Mouse (Mus musculus): Measurements from ENCODE around the gene Taok3.

Gene Taok3

DNA sequence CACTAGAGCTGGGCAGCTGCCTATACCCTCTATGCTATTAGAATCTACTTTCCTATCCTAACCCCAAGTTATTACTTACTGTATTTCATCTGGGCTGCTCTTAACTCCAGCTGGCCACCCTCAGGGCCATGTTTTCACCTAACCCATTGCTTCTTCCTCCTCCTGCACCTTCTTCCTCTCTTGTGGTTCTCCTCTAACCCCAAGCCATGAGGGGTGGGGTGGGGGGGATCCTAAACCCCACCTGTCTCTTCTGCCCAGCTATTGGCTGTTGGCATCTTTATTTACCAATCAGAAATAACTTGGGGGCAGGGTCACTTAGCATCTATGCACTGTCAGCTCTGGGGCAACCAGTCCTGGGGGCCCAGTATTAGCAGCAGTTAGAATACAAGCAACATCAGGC, 26.2 kb downstream of the Taok3 start:
- DNase-seq (ENCODE audit: low spot score): no peak

DNA sequence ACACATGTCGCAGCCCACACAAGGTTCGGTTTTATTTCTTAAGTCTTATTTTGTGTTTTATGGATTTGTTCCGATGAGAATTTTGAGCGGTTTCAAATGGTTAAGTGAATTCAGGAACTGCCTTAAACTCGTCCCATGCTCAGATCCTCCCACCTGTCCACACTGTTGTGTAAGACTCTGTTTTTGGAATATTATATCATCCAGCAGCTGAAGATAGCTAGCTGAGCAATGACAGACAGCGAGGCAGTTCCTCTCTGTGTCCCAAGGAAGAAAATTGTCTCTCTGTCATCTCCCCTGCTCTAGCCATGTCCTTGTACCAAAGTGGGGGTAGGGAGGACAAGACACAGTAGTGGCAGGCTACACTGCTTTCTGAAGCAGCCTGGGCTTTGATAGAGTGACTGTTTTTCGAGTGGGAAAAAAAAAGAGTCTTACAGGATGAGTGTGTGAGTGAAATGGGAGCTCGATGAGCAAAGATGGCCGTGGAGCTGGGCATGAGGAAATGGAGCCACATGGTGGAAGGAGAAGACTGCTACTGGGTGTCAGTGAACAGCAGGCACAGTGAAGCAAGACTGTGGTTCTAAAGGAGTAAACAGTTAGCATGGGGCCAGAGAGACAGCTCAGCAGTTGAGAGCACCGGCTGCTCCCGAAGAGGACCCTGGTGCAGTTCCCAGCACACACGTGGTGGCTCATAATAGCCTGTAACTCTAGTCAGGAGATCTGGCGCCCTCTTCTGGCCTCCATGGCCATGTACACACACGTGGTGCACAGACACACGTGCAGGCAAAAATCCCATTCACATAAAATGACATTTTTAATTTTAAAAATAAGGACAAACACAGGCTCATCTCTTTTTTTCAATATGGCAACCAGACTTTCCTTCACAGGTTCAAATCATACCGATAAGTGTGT, 27.5 kb downstream of the Taok3 start:
- DNase-seq (ENCODE audit: low spot score): no peak

- no peak for DNase-seq (ENCODE audit: low spot score)
Measured at GRCm38 (mm10) chr5:117149054-117149942, 29.4 kb downstream of the Taok3 start.

- DNase-seq (ENCODE audit: low spot score): no peak
Measured at GRCm38 (mm10) chr5:117150068-117150467, 30.1 kb downstream of the Taok3 start.

DNA sequence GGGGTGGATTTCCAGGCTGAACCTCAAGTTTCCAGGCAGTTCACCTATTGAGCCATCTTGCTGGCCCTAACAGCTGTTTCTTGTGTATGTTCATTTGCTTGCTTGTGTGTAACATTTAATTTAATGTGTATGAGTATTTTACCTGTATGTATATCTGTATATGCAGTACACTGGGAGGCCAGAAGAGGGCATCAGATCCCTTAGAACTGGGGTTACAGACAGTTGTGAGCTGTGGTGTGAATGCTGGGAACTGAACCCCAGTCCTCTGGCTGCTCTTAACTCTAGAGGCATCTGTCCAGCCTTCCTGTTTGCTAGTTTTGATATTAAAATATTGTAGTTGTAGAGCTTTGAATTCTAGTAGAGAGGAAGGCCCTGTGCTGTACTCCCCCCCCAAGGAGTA, 33.0 kb downstream of the Taok3 start:
- DNase-seq (ENCODE audit: low spot score): no peak

GRCm38 (mm10) chr5:117153527-117154091, 33.7 kb downstream of the Taok3 start:
- DNase-seq (ENCODE audit: low spot score): no peak

DNA sequence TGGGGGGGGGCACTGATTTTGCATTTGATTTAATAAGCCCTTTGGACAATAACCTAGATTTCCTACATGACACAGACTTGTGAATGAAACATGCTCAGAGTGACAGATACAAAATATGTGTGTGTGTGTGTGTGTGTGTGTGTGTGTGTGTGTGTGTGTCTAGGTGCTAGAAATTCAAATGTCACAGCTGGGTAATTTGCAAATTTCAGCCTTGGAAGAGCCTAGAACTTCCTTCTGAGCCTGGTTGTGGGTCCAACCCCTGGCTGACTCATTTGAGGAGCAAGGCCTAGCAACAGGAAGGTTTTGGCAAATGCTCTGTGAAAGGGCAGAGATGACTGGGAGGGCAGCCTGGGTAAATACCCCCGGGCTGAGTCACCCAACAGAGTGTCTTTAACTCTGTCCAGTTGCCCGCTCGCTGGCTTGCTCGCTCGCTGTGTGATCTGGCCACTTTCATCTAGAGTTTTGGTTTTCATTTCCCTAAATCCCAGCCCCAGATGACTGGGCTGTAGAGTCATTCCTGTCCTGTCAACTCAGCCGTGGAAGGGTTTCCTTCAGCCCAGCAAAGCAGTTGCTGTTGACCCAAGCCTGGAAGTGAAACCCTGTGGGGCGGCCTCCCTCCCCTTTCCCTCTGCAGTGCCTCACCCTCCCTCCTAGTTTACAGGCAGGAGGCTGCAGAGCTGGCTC, 38.5 kb downstream of the Taok3 start:
- DNase-seq (ENCODE audit: low spot score): no peak

DNA sequence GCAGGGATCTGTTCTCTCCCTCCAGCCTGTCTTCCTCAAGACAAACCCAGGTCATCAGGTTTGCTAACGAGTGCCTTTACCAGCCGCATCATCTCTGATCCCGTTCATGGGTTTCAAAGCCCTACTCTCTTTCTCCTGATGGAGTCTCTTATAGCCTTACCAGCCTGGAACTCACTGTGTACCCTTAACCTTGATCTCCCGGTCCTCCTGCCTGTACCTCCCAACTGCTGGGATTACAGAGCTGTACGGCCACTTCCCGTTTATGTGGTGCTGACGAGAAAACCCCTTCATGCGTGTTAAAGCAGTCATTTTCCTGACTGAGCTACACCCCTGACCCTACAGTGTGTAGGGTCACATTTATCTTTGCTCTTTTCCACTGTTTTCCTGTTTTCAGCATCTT, 39.4 kb downstream of the Taok3 start:
- no peak for DNase-seq (ENCODE audit: low spot score)

DNA sequence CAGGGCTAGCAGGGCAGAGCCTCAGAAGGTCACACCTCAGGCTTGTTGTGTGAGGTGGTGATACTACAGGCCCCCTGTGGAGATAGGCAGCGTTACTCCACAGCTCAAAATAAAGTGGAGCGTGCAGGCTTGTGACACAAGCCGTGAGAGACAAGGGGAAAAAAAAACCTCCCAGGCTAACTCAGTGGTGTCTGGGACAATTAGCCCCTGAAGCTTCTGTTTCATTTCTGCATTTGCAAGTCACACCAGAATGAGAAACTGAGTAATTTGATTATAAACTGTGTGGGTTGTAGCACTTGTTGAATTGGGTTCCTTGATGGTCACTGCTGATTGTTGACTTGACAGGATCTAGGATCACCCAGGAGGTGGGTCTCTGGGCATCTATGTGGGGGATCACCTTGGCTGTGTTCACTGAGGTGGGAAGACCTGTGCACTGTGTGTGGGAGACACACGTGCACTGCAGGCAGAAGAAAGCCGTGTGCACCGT, 39.9 kb downstream of the Taok3 start:
- no peak for DNase-seq (ENCODE audit: low spot score)

GRCm38 (mm10) chr5:117160499-117160898, 40.6 kb downstream of the Taok3 start:
- DNase-seq (ENCODE audit: low spot score): no peak

- DNase-seq (ENCODE audit: low spot score): no peak
Measured at GRCm38 (mm10) chr5:117163790-117164189, 43.9 kb downstream of the Taok3 start.

- DNase-seq (ENCODE audit: low spot score): no peak
Measured at GRCm38 (mm10) chr5:117164516-117164915, 44.6 kb downstream of the Taok3 start.

DNA sequence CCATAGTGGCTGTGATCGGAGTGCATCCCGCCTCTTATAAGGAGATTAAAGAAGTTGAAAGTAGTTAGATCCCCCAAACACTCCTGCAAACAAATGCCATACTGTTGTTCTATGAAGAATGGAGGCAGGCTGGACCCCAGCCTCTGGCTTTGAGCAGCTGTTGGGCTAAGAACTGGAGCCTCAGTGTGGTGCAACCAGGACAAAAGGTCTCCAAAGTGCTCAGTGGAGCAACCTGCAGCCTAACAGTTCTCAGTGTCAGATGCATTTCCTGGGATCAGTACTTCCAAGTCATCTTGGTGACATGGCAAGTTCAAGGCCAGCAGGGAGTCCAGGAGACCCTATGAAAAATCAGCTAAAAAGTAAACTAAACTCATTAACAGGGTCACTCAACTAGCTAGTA, 45.0 kb downstream of the Taok3 start:
- DNase-seq (ENCODE audit: low spot score): no peak

- DNase-seq (ENCODE audit: low spot score): no peak
Measured at GRCm38 (mm10) chr5:117165946-117166345, 46.0 kb downstream of the Taok3 start.

DNA sequence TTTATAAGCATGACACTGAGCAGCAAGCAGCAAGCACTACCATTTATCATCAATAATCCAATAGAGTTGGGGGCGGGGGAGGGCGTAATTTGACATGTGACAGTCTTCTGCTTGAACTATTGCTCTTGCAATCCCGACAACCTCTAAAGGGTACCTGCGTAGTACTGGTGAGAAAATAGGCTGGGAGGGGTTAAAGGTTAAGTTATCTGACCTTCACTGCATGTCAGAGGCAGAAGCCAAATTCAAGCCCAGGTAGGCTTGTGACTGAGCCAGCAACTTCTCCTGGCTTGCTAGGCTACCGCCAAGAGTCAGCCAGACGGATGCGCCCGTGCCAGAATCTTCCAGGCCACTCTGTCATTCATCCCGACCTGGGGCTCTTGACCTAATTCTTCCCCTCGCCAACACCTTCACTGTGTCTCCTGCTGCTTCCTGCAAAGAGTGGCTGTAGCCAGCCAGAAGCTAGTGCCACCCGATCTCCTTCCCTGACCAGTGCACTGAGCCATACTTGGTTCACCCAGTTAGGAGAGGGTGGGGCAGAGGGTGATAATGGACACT, 47.0 kb downstream of the Taok3 start:
- no peak for DNase-seq (ENCODE audit: low spot score)

DNA sequence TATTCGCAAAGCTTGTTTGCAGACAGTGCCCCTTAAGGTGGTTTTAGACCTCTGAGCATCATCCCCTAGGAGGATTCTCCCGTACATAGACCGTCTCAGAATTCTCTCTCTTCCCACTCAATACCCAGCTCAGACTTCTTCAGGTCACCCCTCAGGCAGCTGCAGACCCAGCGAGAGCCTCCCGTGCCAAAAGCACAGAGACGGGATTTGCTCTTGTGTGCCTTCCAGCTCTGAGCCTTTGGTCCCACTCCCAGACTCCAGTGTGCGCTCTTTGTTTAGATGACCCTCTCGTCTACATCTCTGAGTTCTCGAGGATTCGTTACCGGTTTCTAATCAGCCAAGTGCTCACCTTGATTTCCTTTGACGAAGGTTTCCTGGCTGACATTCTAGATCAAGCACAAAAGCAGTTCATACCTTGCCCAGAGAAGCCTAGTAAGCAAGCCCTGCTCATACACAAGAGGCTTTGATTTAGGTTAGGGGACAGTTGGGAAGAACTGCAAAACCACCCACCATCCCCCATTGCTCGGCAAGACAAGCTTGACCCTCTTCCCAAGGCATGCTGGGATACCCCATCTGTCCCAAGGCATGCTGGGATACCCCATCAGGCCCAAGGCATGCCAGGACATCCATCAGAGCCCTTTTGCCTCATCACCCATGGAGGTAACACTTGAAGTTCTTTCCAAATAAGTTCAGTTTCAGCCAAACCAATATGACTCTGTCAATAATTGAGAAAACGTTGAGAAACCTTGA, 48.6 kb downstream of the Taok3 start:
- DNase-seq (ENCODE audit: low spot score): no peak

DNA sequence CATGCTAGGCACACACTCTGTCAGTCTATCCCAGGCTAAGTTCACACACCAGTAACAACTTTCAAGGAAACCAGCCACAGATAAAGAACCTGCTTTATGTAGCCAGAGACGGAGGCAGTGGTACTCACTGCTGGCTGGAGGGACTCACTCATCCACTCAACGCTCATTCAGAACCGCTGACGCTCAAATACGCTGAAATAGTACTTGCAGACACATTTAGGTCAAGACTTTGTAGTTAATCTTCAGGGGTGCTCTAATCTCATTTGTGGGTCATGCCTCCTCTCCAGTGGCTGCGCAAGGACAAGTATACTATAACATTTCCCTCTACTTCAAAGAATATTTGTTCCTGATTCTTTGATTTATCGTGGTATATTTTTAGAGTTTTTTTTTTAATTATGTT, 54.1 kb downstream of the Taok3 start:
- no peak for DNase-seq (ENCODE audit: low spot score)

GRCm38 (mm10) chr5:117175896-117176295, 56.0 kb downstream of the Taok3 start:
- DNase-seq (ENCODE audit: low spot score): no peak

DNA sequence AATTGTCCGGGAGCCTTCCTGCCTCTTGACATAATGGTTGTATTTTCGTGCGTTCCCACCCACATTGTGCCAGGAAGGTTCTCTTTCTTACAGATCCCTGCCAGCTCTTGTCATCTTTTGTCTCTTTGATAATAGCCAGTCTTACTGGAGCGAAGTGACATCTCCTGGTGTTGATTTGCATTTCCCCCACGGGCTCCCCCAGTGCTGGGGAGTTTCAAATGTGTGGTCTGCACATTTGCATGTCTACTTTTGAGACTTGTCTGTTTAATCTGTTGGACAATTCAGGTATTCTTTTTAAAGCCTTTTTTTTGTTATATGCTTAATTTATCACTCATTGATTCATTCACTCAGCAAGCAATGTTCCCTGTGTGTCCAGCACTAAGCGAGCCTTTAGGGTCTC, 58.1 kb downstream of the Taok3 start:
- DNase-seq (ENCODE audit: low spot score): no peak

GRCm38 (mm10) chr5:117178486-117178885, 58.6 kb downstream of the Taok3 start:
- no peak for DNase-seq (ENCODE audit: low spot score)

DNA sequence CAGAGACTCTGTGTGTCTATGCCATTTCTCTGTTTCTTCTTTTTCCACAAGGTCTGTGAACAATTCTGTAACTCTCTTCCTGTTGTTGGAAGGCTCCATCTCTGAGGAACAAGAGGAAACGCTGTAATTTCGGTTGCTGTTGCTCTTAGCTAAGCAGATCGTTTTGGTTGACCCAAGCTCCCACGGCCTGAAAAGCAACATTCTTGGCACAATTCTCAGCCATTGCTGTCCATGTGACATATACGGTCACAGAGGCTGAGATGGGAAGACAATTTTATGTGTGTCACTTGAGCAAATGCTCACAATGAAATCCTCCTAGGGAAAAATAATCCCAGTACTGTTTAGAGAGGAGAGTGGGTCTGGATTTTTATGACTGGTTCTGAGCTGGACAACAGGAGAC, 62.0 kb downstream of the Taok3 start:
- no peak for DNase-seq (ENCODE audit: low spot score)
